Mouse (Mus musculus) embryonic fibroblast, embryonic 13.5 days (primary cell): ENCODE measurements around the gene Wfdc15a. TPM values are rescaled to one million over a fixed set of nuclear protein-coding genes. Genes with fewer than 3 reads are reported as not detected.
"Not testable (repeated sequence)": the region's sequence is repeated elsewhere in the genome, so short reads cannot be mapped to it uniquely, and the experiment has no call there.

Source experiments
- H3K27ac ChIP-seq: 2 replicates; pipeline ENCODE4 v1.5.1; 2012; ENCODE audit warnings: low read length, control low read depth, inconsistent platforms; ENCODE audit not compliant: insufficient read depth
- H3K4me1 ChIP-seq: 2 replicates; pipeline ENCODE4 v1.6.1; 2011; ENCODE audit warnings: low read length; ENCODE audit not compliant: control insufficient read depth, insufficient read depth
- H3K4me3 ChIP-seq: 2 replicates; pipeline ENCODE4 v1.5.1; 2011; ENCODE audit warnings: mild to moderate bottlenecking, control low read depth, low read length; ENCODE audit not compliant: insufficient read depth
- CTCF ChIP-seq: IDR thresholded peaks from 2 replicates; pipeline ENCODE4 v1.5.1; 2011; ENCODE audit warnings: mild to moderate bottlenecking, control low read depth, low read length, moderate library complexity, borderline replicate concordance; ENCODE audit not compliant: insufficient read depth
- POLR2A ChIP-seq: IDR thresholded peaks from 2 replicates; pipeline ENCODE4 v1.6.1; 2011; ENCODE audit warnings: low read depth, mild to moderate bottlenecking, control low read depth, low read length, moderate library complexity
- polyA plus RNA-seq: library from polyadenylated mRNA; stranded (reverse); fragments of >200 nt; gene quantifications from 2 replicates; pipeline ENCODE4 v1.2.4, GENCODE M21; 2011; ENCODE audit warnings: low read depth; ENCODE audit not compliant: missing spikeins, insufficient read length

The Wfdc15a gene
- not detected in 2 replicates for polyA plus RNA-seq

DNA sequence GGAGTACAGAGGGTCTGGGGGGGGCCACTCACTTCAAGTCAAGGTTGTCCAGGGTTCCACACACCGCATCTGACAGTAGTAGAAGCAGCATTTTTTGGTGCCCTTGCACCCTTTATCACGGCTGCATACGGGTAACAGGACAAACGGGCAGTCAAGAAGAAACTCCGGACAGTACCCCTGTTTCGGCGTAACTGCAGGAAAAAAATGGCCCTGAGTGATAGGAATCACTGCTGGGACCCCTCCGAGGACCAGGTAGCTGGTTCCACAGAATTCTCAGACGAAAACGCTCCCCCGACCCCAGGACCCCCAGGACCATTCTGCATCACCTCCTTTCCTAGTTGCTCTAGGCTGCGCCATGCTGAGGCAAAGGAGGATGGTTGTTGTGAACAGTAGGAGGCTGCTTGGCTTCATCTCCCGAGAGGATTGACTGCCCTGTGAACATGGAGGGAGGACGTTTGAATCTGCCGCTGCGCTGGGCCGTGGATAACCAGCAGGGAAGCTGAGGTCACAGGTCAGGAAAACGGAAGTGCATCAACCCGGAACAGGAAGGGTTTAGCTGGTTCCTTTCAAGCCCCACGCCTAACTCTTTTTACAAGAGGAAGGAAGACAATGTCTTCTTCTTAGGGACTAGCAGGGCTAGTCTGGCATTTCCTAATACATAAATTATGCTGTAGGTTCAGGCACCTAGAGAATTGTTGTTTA is at the start of gene Wfdc15a:
Wfdc15a (minus strand) TSS at position 505 of the 702 bp plus-strand sequence.
- no peak within 1 kb of the TSS for H3K27ac ChIP-seq
- TF ChIP-seq POLR2A = no peak
- TF ChIP-seq CTCF = no peak
- no peak within 1 kb of the TSS for H3K4me3 ChIP-seq
- no peaks in the 10 kb centered on the region for H3K4me1 ChIP-seq

GRCm38 (mm10) chr2:164238366-164238765 is 38.4 kb upstream of the Wfdc15a start, which contains the start of gene Svs2:
TSS of gene Svs2 (minus strand) at chr2:164238466.
- TF ChIP-seq CTCF (no peak), POLR2A (no peak)
- Histone ChIP-seq H3K27ac (no peak within 1 kb of the TSS), H3K4me1 (no peaks in the 10 kb centered on the region), H3K4me3 (no peak within 1 kb of the TSS)

DNA sequence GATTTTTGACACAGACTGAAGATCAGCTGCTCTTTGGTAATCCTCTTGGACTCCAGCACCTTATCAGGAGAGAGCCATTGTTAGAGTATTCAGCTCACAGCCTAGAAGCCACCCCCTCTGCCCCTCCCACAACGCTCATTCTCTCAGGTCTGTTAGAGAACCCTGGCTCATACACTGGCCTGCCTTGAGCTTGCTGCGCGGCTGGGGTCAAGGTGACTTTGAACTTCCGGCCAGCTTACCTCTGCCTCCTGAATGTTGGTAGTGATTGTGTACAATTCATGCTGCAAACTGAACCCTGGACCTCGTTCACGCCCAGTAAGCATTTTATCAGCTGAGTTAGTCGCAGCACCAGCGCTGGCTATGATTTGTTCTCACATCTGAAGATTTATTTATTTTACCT is 32.7 kb upstream of the Wfdc15a start:
- no peak for TF ChIP-seq POLR2A
- TF ChIP-seq CTCF = no peak
- no peak overlapping the region for H3K4me3 ChIP-seq

DNA sequence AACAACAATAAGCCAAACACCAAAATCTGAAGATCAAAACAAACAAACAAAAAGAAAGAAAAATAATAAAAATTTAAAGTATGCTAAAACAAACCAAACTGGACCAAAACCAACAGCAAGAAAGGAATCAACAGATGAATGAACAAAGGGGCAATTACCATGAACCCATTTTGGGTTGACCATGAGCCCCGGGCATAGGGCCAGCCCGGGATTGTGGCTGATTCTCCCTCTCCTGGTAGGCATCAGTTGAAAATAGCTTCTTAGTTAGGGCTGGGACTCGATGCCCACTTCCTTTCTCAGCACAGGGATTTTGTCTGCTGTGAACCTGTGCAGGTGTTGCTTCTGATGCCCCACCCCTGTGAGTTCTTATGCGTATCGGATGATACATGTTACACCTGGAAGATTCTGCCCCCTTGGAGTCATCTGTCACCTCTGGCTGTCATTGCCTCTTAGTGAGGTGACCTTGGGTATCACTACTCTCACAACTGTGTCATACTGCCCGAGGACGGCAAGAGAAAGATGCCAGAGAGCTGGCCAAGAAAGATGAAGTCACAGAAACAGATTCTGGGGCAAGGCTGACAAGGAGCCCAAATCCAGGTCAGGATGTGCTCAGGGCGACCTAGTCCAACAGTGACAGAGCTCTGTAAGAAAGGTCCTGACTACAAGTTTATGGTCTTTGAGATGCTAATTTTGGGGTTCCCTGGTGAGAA is 28.6 kb upstream of the Wfdc15a start:
- TF ChIP-seq POLR2A = no peak
- no peak for TF ChIP-seq CTCF
- Histone ChIP-seq H3K27ac (no peak overlapping the region), H3K4me3 (no peak overlapping the region), H3K4me1 (no peaks in the 10 kb centered on the region)

More for the DNA sequence above, 32.7 kb upstream of the Wfdc15a start:
- Histone ChIP-seq H3K4me1 (no peaks in the 10 kb centered on the region), H3K27ac (no peak overlapping the region)

GRCm38 (mm10) chr2:164221522-164221921 is 21.6 kb upstream of the Wfdc15a start, which contains the start of gene Wfdc15b:
TSS of gene Wfdc15b (minus strand) at chr2:164221660.
- Histone ChIP-seq H3K27ac (no peak within 1 kb of the TSS), H3K4me3 (no peak within 1 kb of the TSS), H3K4me1 (no peaks in the 10 kb centered on the region)
- no peak for TF ChIP-seq CTCF
- no peak for TF ChIP-seq POLR2A

- H3K4me1 ChIP-seq = no peaks in the 10 kb centered on the region
- H3K4me3 ChIP-seq = no peak overlapping the region
- TF ChIP-seq CTCF (no peak), POLR2A (no peak)
- H3K27ac ChIP-seq = no peak overlapping the region
Observed at GRCm38 (mm10) chr2:164219295-164219694, 19.4 kb upstream of the Wfdc15a start.

DNA sequence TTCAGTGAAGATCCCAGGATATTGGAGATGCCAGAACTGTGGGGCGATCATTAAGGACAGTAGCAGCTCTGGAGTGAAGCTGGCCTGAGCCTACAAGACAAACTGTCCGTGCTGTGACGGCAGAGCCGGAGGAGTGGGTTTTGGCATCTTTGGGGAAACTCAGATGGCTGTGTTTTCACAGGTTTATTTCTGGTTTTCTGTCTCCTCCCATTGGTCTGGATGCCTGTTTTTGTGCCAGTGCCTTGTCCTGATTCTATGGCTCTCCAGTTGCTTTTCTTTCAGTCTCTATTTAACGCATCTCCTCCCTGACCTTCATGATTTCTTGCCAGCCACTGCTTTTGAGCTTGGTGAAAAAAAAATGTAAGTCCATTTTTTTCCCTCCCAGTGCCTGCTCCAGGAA is 12.8 kb upstream of the Wfdc15a start:
- TF ChIP-seq CTCF = no peak
- no peak for TF ChIP-seq POLR2A
- H3K4me1 ChIP-seq = no peaks in the 10 kb centered on the region
- no peak overlapping the region for H3K27ac ChIP-seq
- no peak overlapping the region for H3K4me3 ChIP-seq

DNA sequence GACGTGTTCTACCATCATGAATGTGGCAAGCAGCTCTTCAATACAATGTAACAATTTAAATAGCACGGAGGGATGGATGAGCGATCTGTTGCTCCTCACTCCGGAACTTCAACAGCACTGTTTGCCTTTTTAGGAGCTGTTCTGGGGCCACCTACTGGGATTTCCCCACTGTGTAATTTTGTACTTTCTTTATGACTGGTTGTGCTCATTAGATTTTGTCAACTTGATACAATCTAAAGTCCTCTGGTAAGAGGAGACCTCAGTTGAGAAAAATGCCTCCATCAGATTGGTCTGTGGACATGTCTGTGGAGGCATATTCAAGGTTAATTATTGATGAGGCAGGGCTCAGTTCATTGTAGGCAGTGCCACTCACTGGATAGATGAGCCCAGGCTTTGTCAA is 11.0 kb upstream of the Wfdc15a start:
- H3K4me3 ChIP-seq = no peak overlapping the region
- no peaks in the 10 kb centered on the region for H3K4me1 ChIP-seq
- no peak overlapping the region for H3K27ac ChIP-seq
- TF ChIP-seq CTCF = no peak

DNA sequence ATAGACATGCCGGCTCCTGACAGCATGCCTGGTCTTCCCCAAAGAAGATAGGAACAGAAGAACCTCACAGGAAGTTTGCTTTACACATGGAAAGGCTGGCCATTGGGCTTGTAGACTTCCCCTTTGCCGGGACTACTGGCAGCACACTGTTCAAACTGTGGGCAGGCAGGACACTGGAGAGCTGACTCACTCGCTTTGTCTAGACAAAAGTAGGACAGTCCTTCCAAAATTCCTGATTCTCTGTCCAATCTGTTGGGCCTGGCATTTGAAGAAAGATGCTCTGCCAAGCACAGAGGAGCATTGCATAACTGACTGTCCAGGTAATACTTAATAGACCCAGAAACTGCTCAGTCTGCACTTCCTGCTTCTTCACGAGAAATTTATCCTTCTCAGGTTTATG is 6.7 kb upstream of the Wfdc15a start:
- Histone ChIP-seq H3K4me3 (no peak overlapping the region), H3K4me1 (no peaks in the 10 kb centered on the region), H3K27ac (no peak overlapping the region)
- TF ChIP-seq POLR2A (no peak), CTCF (no peak)

- not testable (repeated sequence) for H3K4me1 ChIP-seq, H3K27ac ChIP-seq, H3K4me3 ChIP-seq
Observed at GRCm38 (mm10) chr2:164206011-164206410, 6.1 kb upstream of the Wfdc15a start.
